Comparison of ENCODE assay signal across 8 mouse cellular contexts in genomic region chr14:19986614-19987357, GRCm38 (mm10). TPM values are rescaled to one million over a fixed set of nuclear protein-coding genes. Genes with fewer than 3 reads are reported as not detected.
A peak's percentile ranks its signal among the peaks of the same experiment; 100 is the strongest.
DNase-seq lines count a peak whose midpoint lies in the region; ATAC-seq and TF ChIP-seq lines count a peak whose summit lies in the region.

No protein-coding gene starts in this region.

- no peaks in the 10 kb centered on the region; the same call in 1 of the 2 replicates for H3K4me1 ChIP-seq in cerebellum, adult 2 months (ENCODE audit: control insufficient read depth, insufficient read depth, low read length)
- H3K4me1 ChIP-seq in hindbrain, embryonic 10.5 days (replicated peaks) = peaks cover 59% of the 10 kb centered on the region
- peaks cover 41% of the 10 kb centered on the region for H3K4me1 ChIP-seq in lung, embryonic 15.5 days
- H3K4me1 ChIP-seq in olfactory bulb, adult 2 months (ENCODE audit: control insufficient read depth, insufficient read depth, low read length) = peaks cover 25% of the 10 kb centered on the region

- no peak overlapping the region for H3K27ac ChIP-seq in cerebellum, adult 2 months (ENCODE audit: insufficient read depth, low read length)
- peak overlapping the region; percentile 97 for H3K27ac ChIP-seq in hindbrain, embryonic 10.5 days
- peak overlapping the region; percentile 91 for H3K27ac ChIP-seq in lung, embryonic 15.5 days
- peak overlapping the region; percentile 75 for H3K27ac ChIP-seq in olfactory bulb, adult 2 months (ENCODE audit: insufficient read depth, low read depth, low read length)

- H3K9me3 ChIP-seq in hindbrain, embryonic 10.5 days = no peaks in the 10 kb centered on the region
- H3K9me3 ChIP-seq in lung, embryonic 15.5 days = no peaks in the 10 kb centered on the region

- H3K27me3 ChIP-seq in cerebellum, adult 2 months (ENCODE audit: control insufficient read depth, insufficient read depth, low read length) = no peaks in the 10 kb centered on the region
- no peaks in the 10 kb centered on the region for H3K27me3 ChIP-seq in hindbrain, embryonic 10.5 days (ENCODE audit: insufficient read depth, poor library complexity, severe bottlenecking)
- no peaks in the 10 kb centered on the region for H3K27me3 ChIP-seq in lung, embryonic 15.5 days

- no peak overlapping the region for H3K9ac ChIP-seq in lung, embryonic 15.5 days

- H3K4me3 ChIP-seq in cerebellum, adult 2 months (replicated peaks; ENCODE audit: insufficient read depth, low read depth, low read length) = peak overlapping the region; percentile 48
- peak overlapping the region; percentile 46 for H3K4me3 ChIP-seq in hindbrain, embryonic 10.5 days
- 0 out of 2 replicates have a peak overlapping the region, but pooled peaks have one; percentile 6 for H3K4me3 ChIP-seq in lung, embryonic 15.5 days
- H3K4me3 ChIP-seq in olfactory bulb, adult 2 months (ENCODE audit: insufficient read depth, low read depth, low read length) = 0 out of 2 replicates have a peak overlapping the region, but pooled peaks have one; percentile 26

- TF ChIP-seq POLR2A in cerebellum, adult 2 months (IDR thresholded peaks at IDR 0.05; ENCODE audit: borderline replicate concordance, insufficient read depth, low read length) = no peak
- TF ChIP-seq POLR2A in olfactory bulb, adult 2 months (IDR thresholded peaks at IDR 0.05; ENCODE audit: insufficient read depth, low read depth, low read length) = no peak

- peak overlapping the region; percentile 47 for H3K4me2 ChIP-seq in lung, embryonic 15.5 days

- WGBS in cerebellum, adult 2 months = 10% methylated on average over 13 of the region's 13 CpGs
- 2% methylated on average over 13 of the region's 13 CpGs for WGBS in hindbrain, embryonic 10.5 days
- WGBS in lung, embryonic 15.5 days = under 1% methylated on average over 13 of the region's 13 CpGs
- WGBS in olfactory bulb, adult 2 months = 18% methylated on average over 13 of the region's 13 CpGs

- H3K36me3 ChIP-seq in hindbrain, embryonic 10.5 days = no peaks in the 10 kb centered on the region
- H3K36me3 ChIP-seq in lung, embryonic 15.5 days = no peaks in the 10 kb centered on the region

- peak; percentile 88 for DNase-seq in MN1 (ENCODE audit: low spot score)
- peak; percentile 67 to 74 for DNase-seq in cerebellum, adult 2 months
- peak; percentile 94 for DNase-seq in hindbrain, embryonic 10.5 days (ENCODE audit: low spot score)
- peak; percentile 92 for DNase-seq in layer of hippocampus, adult 9-11 months
- peak; percentile 72 for DNase-seq in thymus, postnatal 25 days

- TF ChIP-seq CTCF in cerebellum, adult 2 months (IDR thresholded peaks at IDR 0.05; ENCODE audit: borderline replicate concordance, insufficient read depth, low read depth, low read length) = no peak
- TF ChIP-seq CTCF in olfactory bulb, adult 2 months (IDR thresholded peaks at IDR 0.05; ENCODE audit: insufficient read depth, low read depth, low read length) = no peak

- ATAC-seq in frontal cortex, adult (ENCODE audit: low TSS enrichment) = peak; percentile 82
- peak; percentile 54; the same call in 1 of the 2 replicates for ATAC-seq in lung, embryonic 15.5 days (ENCODE audit: borderline replicate concordance, extremely low read depth, low FRiP score, low TSS enrichment)

RNA-seq across cellular contexts. Expression of gene Gng2, which starts 9.4 kb away (rescaled TPM):
- 62.7 and 64.5 TPM in 2 replicates for polyA plus RNA-seq in cerebellum, adult 2 months (2012; rRNA removed)
- 105 and 141 TPM in 2 replicates for polyA plus RNA-seq in hindbrain, embryonic 10.5 days (2016; fragmentation: Nextera tagmentation; extraction: Ambion mirVana)
- 71.5 and 73.0 TPM in 2 replicates for polyA plus RNA-seq in lung, embryonic 15.5 days (2015; fragmentation: Nextera tagmentation; extraction: Ambion mirVana)
- polyA plus RNA-seq in olfactory bulb, adult 2 months (2012; ENCODE audit: insufficient read depth, insufficient read length, low replicate concordance, missing spikeins) = not detected in 2 replicates
